Mouse (Mus musculus) spleen, adult 2 months (tissue): ENCODE results near the gene Catsperd.

Experiments
- CTCF ChIP-seq: fragments of 200-500 bp; IDR thresholded peaks from 2 replicates; pipeline ENCODE4 v1.5.1; 2011; ENCODE audit warnings: mild to moderate bottlenecking, inconsistent platforms; ENCODE audit not compliant: insufficient read depth, insufficient read length, insufficient replicate concordance; ENCODE audit errors: extremely low read depth
- POLR2A ChIP-seq: fragments of 200-500 bp; IDR thresholded peaks from 2 replicates; pipeline ENCODE4 v1.6.1; 2011; ENCODE audit warnings: low read depth, low read length, inconsistent platforms

DNA sequence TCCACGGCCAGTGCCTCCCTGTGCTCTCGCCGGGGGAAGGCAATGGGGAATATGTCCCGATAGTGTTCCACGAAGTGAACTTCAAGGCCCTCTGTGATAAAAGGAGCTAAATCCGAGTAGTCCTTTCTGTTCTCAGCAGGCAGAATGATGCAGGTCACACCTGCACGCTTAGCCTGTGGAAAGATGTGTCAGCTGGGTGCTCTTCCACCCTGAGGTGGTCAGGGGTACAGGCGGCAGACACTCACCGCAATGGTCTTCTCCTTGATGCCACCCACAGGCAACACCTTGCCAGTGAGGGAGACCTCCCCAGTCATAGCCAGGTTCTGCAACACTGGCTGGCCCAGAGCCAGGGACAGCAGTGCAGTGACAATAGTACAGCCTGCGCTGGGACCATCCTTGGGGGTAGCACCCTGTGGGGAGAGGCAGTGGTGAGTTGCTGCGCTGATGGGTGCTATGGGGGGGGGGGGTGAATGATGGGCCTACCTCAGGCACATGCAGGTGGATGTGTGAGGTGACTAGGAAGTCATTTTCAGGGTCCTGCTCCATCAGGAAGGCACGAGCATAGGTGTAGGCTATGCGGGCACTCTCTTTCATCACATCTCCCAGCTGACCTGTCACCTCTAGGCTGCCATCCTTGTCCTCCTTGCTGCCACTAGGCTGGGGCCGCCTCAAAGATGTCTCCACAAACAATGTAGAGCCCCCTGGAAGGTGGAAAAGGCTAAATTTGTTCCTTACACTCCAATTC, 13.4 kb upstream of the Catsperd start:
- TF ChIP-seq CTCF = no peak
- no peak for TF ChIP-seq POLR2A
